Mouse (Mus musculus) retina, adult 2 months (tissue): ENCODE measurements around the gene Asb18.

Experiments used
- DNase-seq: peaks from one replicate; pipeline ENCODE4 v3.0.0-alpha.2; 2012; ENCODE audit warnings: low read depth, low spot score

Gene Asb18

DNA sequence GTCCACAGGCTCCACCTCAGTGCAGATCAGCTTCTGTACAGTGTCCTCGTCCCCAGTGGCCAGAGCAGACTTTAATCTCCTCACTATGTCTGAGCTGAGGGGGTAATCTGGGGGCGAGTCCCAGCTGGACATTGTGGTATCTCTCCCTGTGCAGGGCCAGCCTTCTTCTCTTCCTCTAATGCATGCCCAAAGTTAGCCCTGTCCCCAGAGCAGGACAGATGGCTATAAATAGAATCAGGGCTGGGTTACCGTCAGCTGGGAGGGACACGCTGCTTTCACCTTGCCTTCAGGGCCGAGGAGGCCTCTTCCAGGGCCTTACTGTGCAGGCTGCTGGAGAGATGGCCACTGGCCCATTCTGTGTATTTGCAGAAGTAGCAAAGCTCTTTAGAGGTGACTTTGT lies at the start of gene Asb18:
TSS of gene Asb18 (minus strand) at position 221 of the 400 bp plus-strand sequence.
- DNase-seq = no peak

DNA sequence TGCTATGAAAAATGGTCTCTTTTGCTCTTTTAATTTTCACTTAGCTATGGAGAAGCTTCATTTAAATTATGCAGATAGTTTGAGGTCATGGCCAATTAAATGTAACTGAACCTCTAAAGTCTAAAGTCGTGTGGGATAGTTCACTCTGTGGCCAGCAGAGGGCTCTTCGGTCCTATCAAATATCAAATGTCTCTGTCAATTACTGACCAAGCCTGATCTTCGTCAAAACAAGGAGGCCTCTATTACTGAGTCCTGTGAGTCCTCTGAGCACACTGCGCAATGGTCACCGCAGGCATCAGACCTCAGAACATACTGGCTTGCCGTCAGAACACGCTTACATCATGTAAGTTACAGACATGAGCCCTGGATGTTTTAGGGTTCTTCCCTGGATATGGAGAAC lies 46.1 kb upstream of the Asb18 start:
- DNase-seq = peak; percentile 15

- DNase-seq = no peak
Observed at GRCm38 (mm10) chr1:90060054-90060453, 45.6 kb upstream of the Asb18 start.

DNA sequence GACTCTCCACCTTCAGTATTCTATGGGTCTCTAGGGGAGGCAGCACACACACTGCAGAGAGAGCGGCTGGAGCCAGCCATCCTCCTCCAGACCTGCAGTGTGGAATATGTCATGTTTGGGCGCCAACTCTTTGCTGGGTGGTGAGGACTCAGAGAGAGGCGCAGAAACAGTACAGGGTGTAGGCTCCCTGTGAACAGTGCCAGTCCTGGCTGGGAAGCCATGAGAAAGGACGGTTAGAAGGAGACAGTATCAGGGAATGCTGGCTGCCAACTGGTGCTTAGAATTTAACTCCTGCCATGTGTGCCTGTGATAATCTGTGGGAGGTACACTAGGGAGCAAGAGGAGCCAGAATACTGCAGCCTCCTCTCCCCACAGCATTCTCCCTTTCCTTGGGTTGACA lies 40.5 kb upstream of the Asb18 start:
- no peak for DNase-seq

- DNase-seq = no peak
Observed at GRCm38 (mm10) chr1:90051347-90051746, 36.9 kb upstream of the Asb18 start.

DNA sequence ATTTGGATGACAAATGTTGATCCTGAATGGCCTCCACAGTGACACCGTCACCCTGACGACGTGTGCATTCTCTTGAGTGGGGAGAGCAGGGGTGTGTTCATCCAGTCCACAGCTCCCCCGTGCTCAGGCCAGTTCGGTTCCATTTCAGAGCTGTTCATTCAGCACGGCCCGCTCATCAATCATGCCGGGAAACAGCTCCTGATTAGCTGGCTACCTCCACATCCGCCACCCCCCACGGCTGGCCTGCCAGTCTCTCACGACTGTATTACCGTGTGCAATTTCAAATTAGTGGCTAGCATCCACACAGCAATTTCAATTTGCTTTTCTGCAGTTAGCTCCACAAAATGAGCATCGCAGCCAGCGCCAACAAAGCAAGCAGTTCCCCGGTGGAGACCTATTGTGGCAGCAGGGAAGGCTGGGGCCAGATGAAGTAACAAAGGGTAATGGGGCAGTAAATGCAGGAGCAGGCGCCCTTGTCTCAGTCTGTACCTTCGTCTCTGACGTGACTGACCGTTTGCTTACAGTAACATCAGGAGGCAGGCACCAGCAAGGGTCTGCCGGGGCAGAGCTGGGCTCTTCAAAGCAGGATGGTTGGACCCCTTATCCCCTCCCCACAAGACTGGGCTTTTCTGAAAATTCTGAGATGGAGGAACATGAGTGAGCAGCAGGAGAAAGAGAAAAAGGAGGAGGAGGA lies 35.7 kb upstream of the Asb18 start:
- no peak for DNase-seq

DNA sequence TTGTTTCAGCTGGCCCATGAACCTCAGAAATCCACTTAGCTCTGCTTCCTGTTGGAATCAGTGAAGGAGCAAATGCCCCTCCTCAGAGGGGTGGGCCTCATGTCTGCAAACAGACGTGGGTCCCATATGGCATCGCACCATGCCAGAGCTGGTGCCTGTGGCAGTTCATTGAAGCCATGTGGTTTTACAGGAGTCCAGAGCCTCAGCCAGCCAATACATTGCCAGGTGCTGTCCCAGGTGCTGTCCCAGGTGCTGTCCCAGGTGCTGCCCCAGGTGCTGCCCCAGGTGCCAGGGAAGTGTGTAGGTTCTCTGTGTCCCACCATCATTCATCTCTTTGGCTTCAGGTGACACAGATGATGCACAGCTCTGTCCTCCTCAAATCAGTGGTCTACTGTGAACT lies 13.8 kb upstream of the Asb18 start:
- DNase-seq = no peak

DNA sequence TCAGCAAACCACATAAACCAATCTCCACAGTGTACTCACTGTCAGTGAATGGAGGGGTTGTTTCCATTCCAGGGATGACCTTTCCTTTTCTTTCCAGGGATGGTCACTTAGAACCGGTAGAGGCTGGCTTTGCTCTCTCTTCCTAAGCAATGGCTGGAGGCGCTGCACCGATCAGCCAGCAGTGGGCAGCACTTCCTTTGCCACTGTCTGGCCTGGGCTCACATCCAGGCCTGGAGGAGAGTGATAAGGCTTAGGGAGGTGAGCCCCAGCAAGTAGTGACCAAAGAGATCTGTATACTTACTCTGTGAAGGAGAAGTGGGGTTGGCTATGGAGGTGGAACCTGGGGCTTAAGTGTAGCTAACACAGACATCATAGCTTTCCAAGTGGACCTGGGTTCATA lies 12.5 kb upstream of the Asb18 start:
- DNase-seq = no peak

DNA sequence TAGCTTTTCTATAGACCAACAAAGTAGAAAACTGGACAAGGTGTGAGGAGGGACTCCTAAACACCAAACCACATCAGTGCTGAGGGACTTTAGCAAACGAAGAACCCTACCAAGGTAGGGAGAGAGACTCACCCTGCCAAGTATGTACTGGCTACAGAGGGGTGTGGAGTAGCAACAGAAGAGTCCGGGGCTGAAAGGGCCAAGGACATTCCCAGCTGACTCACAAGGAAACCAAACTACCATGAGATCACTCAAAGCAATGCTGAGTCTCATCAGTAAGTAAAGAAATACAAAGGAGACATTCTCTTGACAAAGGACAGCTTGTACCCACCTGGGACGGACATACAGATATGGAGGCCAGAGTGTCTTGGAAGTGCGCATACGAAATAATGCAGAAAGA lies 5.9 kb upstream of the Asb18 start:
- DNase-seq = no peak

GRCm38 (mm10) chr1:90018071-90018470 lies 3.6 kb upstream of the Asb18 start:
- DNase-seq = no peak

DNA sequence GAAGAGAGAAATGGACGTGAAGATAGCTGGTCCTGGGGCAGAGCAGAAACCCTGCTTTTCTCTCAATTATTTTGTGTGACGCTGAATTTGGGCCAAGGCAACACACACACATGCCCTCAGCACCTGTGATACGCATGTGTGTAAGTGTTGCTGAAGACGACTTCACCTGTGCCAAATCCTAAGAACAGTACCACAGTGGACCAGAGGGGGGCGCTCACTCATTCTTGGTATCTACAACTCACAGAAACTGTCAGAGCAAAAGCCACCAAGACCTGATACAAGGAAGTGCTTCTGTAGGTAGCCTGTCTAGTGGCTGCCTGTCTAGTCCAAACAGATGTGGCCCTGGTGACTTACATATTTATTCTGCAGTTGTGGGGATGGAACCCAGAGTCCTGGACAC lies 1.2 kb downstream of the Asb18 start:
- no peak for DNase-seq

DNA sequence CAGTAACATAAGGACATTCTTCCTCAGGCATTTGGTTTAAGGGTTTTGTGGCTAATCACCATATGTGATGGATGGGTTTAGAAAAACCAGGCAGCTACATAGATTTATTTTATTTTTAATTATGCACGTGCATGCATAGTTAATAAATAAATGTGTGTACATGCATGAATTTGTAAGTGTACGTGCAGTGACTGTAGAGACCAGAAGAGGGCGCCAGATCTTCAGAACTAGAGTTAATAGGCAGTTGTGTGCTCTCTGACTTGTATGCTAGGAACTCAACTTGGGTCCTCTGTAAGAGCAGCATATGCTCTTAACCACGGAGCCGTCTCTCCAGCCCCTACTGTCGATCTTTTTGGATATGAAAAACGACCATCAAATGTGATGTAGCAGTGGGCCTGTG lies 1.6 kb downstream of the Asb18 start:
- DNase-seq = no peak

DNA sequence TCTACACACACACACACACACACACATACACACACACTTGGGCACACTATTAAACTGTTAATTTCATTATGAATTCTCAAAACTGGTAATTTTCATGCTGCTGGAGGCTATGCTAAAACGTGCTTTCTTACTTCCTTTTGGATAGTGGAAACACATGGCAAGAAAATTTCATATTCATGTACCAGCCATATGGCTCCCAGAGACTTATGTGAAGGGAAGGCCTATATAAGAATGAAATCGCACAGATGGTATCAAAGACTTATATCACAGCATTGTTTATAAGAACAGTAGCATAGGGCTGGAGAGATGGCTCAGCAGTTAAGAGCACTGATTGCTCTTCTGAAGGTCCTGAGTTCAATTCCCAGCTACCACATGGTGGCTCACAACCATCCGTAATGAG lies 2.3 kb downstream of the Asb18 start:
- no peak for DNase-seq

- DNase-seq = no peak
Observed at GRCm38 (mm10) chr1:90010077-90010476, 4.4 kb downstream of the Asb18 start.

- DNase-seq = no peak
Observed at GRCm38 (mm10) chr1:90009188-90009587, 5.3 kb downstream of the Asb18 start.

DNA sequence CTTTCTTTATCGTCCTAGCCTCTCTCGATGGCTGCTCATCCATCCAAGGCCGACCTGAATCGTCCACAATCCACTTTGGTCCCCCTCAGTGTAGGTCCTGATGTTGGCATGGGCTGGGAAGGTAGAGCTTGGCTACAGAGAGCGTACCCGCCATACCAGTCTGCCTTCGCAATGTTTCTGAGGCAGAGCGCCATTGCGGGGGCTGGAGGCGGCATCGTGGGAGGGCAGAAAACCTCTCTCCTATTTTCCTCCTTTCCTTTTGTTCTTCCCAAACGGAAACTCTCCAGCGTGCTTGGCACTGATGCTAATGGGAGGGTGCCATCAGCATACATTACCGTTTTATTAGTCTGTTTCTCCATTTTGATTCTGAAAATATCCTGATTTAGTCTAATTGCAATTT lies 7.8 kb downstream of the Asb18 start:
- no peak for DNase-seq

- DNase-seq = no peak
Observed at GRCm38 (mm10) chr1:90000981-90001380, 13.5 kb downstream of the Asb18 start.

DNA sequence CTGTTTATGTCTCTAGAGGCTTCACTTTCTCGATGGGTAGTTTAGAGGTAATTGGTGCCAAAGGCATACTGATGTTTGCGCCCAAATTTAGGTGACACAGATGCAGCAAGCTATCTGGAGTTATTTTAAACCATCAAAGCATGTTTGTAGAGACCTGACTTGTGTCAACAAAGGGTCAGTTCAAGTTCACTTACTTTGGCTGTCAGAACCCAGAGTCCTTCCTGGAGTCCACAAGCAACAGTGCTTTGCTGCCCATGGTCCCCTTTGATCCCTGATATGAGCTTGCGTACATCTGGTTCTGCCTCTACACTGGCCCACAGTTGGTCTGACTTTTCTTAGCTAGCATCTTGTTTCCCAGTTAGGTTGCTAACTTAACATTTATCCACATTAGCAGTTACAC lies 14.6 kb downstream of the Asb18 start:
- no peak for DNase-seq

- no peak for DNase-seq
Observed at GRCm38 (mm10) chr1:89998696-89999095, 15.8 kb downstream of the Asb18 start.

- DNase-seq = no peak
Observed at GRCm38 (mm10) chr1:89998076-89998475, 16.4 kb downstream of the Asb18 start.

GRCm38 (mm10) chr1:89992256-89992655 lies 22.2 kb downstream of the Asb18 start:
- no peak for DNase-seq

DNA sequence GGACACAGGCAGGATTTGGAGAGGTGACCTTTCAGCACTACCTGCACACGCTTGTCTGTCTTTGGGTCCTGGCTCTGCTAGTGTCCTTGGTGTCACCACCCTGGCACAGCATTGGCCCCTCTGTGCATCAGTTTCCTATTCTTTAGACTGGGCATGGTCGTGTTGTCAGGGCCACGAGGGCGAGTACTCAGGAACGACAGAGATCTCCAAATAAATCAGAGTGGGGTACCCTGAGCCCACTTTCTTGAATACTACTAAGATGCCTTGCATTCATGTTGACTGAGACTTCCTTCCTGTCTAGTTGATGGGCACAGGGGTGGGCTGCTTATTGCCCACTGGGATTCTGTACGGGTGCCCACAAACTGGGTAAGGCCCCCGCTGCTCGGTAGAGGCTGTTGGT lies 37.2 kb downstream of the Asb18 start:
- no peak for DNase-seq

- DNase-seq = no peak
Observed at GRCm38 (mm10) chr1:89976411-89976810, 38.1 kb downstream of the Asb18 start.

GRCm38 (mm10) chr1:89974541-89974940 lies 39.9 kb downstream of the Asb18 start:
- DNase-seq = no peak
